Mouse (Mus musculus) forebrain, postnatal 0 days (tissue): ENCODE data around the gene Mast3. TPM values are rescaled to one million over a fixed set of nuclear protein-coding genes. Genes with fewer than 3 reads are reported as not detected.
A peak's percentile ranks its signal among the peaks of the same experiment; 100 is the strongest.

Source experiments
- ATAC-seq: fragments of 200-750 bp; cut with Nextera tagmentation; 2 replicates; pipeline ENCODE4 v1.8.0; 2017; ENCODE audit warnings: mild to moderate bottlenecking, moderate library complexity
- DNase-seq: peaks from one replicate; pipeline ENCODE4 v3.0.0-alpha.2; 2015
- H3K27ac ChIP-seq: fragments of 300-500 bp; sonication (generic); 2 replicates; pipeline ENCODE4 v1.5.1; 2014; ENCODE audit warnings: low read depth, mild to moderate bottlenecking, antibody characterized with exemption, low read length, moderate library complexity, mixed read lengths
- H3K27me3 ChIP-seq: fragments of 300-500 bp; sonication (generic); 2 replicates; pipeline ENCODE4 v1.6.1; 2014; ENCODE audit warnings: mild to moderate bottlenecking, low read length, mixed read lengths; ENCODE audit not compliant: insufficient read depth
- H3K36me3 ChIP-seq: fragments of 300-500 bp; sonication (generic); 2 replicates; pipeline ENCODE4 v1.6.1; 2014; ENCODE audit warnings: mild to moderate bottlenecking, moderate library complexity; ENCODE audit not compliant: insufficient read depth
- H3K4me1 ChIP-seq: fragments of 300-500 bp; sonication (generic); 2 replicates; pipeline ENCODE4 v1.6.1; 2014; ENCODE audit warnings: antibody characterized with exemption; ENCODE audit not compliant: insufficient read depth
- H3K4me2 ChIP-seq: fragments of 300-500 bp; sonication (generic); 2 replicates; pipeline ENCODE4 v1.6.1; 2014; ENCODE audit warnings: low read depth, mild to moderate bottlenecking, moderate library complexity
- H3K4me3 ChIP-seq: fragments of 300-500 bp; sonication (generic); 2 replicates; pipeline ENCODE4 v1.5.1; 2014; ENCODE audit warnings: low read depth, low read length, mixed read lengths
- H3K9ac ChIP-seq: fragments of 300-500 bp; sonication (generic); 2 replicates; pipeline ENCODE4 v1.6.1; 2014; ENCODE audit warnings: mild to moderate bottlenecking
- H3K9me3 ChIP-seq: fragments of 300-500 bp; sonication (generic); 2 replicates; pipeline ENCODE4 v1.6.1; 2016; ENCODE audit warnings: low read length
- CTCF ChIP-seq: sonication (generic); IDR thresholded peaks from 2 replicates; pipeline ENCODE4 v1.5.1; 2016; ENCODE audit warnings: antibody characterized with exemption, control low read depth, low read depth
- WGBS: fragments of 180-500 bp; shearing (Covaris S2); extraction: QIAGEN DNeasy Blood & Tissue Kit; methylation state at CpG from one replicate; pipeline ENCODE4 v1.1.7; 2014; 5-methylcytosine and 5-hydroxymethylcytosine counted together
- polyA plus RNA-seq: library from polyadenylated mRNA; unstranded; fragments of >200 nt; fragmentation: Nextera tagmentation; extraction: Ambion mirVana; gene quantifications from 2 replicates; pipeline ENCODE4 v1.2.1, GENCODE M21; 2015
- total RNA-seq: library from RNA; depleted of rRNA; stranded (reverse); fragments of >200 nt; gene quantifications from 2 replicates; pipeline ENCODE4 v1.2.3, GENCODE M21; 2014

Mast3 gene
- total and polyA plus RNA-seq, 2 experiments from 2014 or later: 25.2 to 60.0 TPM

GRCm38 (mm10) chr8:70833520-70833919 lies 28.7 kb upstream of the Mast3 start:
- no peak for TF ChIP-seq CTCF
- DNase-seq (no peak), ATAC-seq (no peak)
- Histone ChIP-seq H3K36me3 (peaks cover 2% of the 10 kb centered on the region; the same call in 1 of the 2 replicates), H3K4me1 (no peaks in the 10 kb centered on the region), H3K9ac (no peak overlapping the region), H3K4me3 (no peak overlapping the region), H3K27me3 (no peaks in the 10 kb centered on the region), H3K9me3 (no peaks in the 10 kb centered on the region), H3K4me2 (no peak overlapping the region), H3K27ac (no peak overlapping the region)
- 42% methylated on average over 15 of the region's 15 CpGs for WGBS

- Histone ChIP-seq H3K4me3 (no peak overlapping the region), H3K4me2 (no peak overlapping the region), H3K27ac (no peak overlapping the region), H3K27me3 (no peaks in the 10 kb centered on the region), H3K36me3 (peaks cover 2% of the 10 kb centered on the region; the same call in 1 of the 2 replicates), H3K9me3 (no peaks in the 10 kb centered on the region), H3K9ac (no peak overlapping the region), H3K4me1 (no peaks in the 10 kb centered on the region)
- TF ChIP-seq CTCF: no peak
- ATAC-seq (no peak), DNase-seq (no peak)
- 67% methylated on average over 9 of the region's 9 CpGs for WGBS
Measured at GRCm38 (mm10) chr8:70833018-70833482, 28.2 kb upstream of the Mast3 start.

GRCm38 (mm10) chr8:70832371-70832770 lies 27.5 kb upstream of the Mast3 start:
- H3K9me3 ChIP-seq: no peaks in the 10 kb centered on the region
- H3K27me3 ChIP-seq: no peaks in the 10 kb centered on the region
- no peak for DNase-seq
- no peak for ATAC-seq
- H3K27ac ChIP-seq: no peak overlapping the region
- no peak overlapping the region for H3K4me3 ChIP-seq
- 57% methylated on average over 11 of the region's 11 CpGs for WGBS
- H3K36me3 ChIP-seq: peaks cover 2% of the 10 kb centered on the region; the same call in 1 of the 2 replicates
- H3K4me2 ChIP-seq: no peak overlapping the region
- H3K9ac ChIP-seq: no peak overlapping the region
- no peak for TF ChIP-seq CTCF
- no peaks in the 10 kb centered on the region for H3K4me1 ChIP-seq

- ATAC-seq: no peak
- H3K4me2 ChIP-seq: no peak overlapping the region
- H3K27me3 ChIP-seq: no peaks in the 10 kb centered on the region
- no peak for DNase-seq
- H3K9ac ChIP-seq: no peak overlapping the region
- no peaks in the 10 kb centered on the region for H3K4me1 ChIP-seq
- H3K9me3 ChIP-seq: no peaks in the 10 kb centered on the region
- WGBS: 75% methylated on average over 8 of the region's 8 CpGs
- H3K36me3 ChIP-seq: peaks cover 2% of the 10 kb centered on the region; the same call in 1 of the 2 replicates
- H3K4me3 ChIP-seq: no peak overlapping the region
- no peak overlapping the region for H3K27ac ChIP-seq
- no peak for TF ChIP-seq CTCF
Measured at GRCm38 (mm10) chr8:70831517-70831916, 26.7 kb upstream of the Mast3 start.

- Histone ChIP-seq H3K27me3 (no peaks in the 10 kb centered on the region), H3K4me3 (no peak overlapping the region), H3K36me3 (no peaks in the 10 kb centered on the region), H3K9me3 (no peaks in the 10 kb centered on the region), H3K4me2 (no peak overlapping the region), H3K4me1 (no peaks in the 10 kb centered on the region), H3K27ac (no peak overlapping the region), H3K9ac (no peak overlapping the region)
- ATAC-seq (no peak), DNase-seq (no peak)
- 83% methylated on average over 1 of the region's 1 CpGs for WGBS
- TF ChIP-seq CTCF: no peak
Measured at GRCm38 (mm10) chr8:70827796-70828195, 22.9 kb upstream of the Mast3 start.

GRCm38 (mm10) chr8:70827010-70827409 lies 22.2 kb upstream of the Mast3 start:
- H3K27me3 ChIP-seq: no peaks in the 10 kb centered on the region
- DNase-seq: no peak

GRCm38 (mm10) chr8:70825816-70826215 lies 21.0 kb upstream of the Mast3 start:
- Histone ChIP-seq H3K27ac (no peak overlapping the region), H3K36me3 (no peaks in the 10 kb centered on the region), H3K9ac (no peak overlapping the region), H3K4me2 (no peak overlapping the region), H3K27me3 (peaks cover 10% of the 10 kb centered on the region), H3K4me3 (no peak overlapping the region), H3K4me1 (no peaks in the 10 kb centered on the region), H3K9me3 (no peaks in the 10 kb centered on the region)
- ATAC-seq: no peak
- 85% methylated on average over 8 of the region's 8 CpGs for WGBS
- no peak for DNase-seq
- TF ChIP-seq CTCF: no peak

More at GRCm38 (mm10) chr8:70827010-70827409, 22.2 kb upstream of the Mast3 start:
- Histone ChIP-seq H3K27ac (no peak overlapping the region), H3K4me2 (no peak overlapping the region), H3K36me3 (no peaks in the 10 kb centered on the region), H3K9me3 (no peaks in the 10 kb centered on the region), H3K9ac (no peak overlapping the region), H3K4me3 (no peak overlapping the region), H3K4me1 (no peaks in the 10 kb centered on the region)
- TF ChIP-seq CTCF: 0 out of 2 replicates have a peak, but pooled peaks have one; percentile 14
- WGBS: 90% methylated on average over 2 of the region's 2 CpGs
- no peak for ATAC-seq
